Mouse (Mus musculus): ENCODE results near the gene Adgrf3. TPM values are rescaled to one million over a fixed set of nuclear protein-coding genes. Genes with fewer than 3 reads are reported as not detected.

Gene Adgrf3
- polyA plus RNA-seq, 1 experiment = not detected

DNA sequence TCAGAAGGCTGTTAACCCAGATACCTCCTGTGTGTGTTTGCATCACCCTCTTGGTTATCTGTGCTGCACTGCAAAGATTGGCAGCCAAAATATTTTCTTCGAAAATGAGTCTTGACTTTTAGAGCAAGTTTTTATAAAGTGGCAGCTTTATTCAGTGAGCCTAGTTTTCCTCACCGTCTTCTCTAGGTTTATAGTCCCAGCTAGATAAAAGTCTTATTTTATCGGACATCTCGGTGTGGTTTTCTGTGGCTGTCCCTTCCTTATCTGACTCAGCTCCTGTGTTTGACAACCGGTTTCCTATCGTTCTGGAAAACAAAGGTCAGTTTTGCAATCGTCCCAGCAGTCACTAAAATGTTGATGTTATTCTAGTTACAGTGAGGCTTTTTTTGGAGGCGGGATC lies 28.5 kb upstream of the Adgrf3 start:
- Histone ChIP-seq H3K27me3 (ENCODE audit: control insufficient read depth, insufficient read depth, low read length) (no peaks in the 10 kb centered on the region), H3K27ac (ENCODE audit: insufficient read depth, low read length) (no peak overlapping the region), H3K4me3 (replicated peaks; ENCODE audit: insufficient read depth, low read depth, low read length) (no peak overlapping the region), H3K4me1 (ENCODE audit: control insufficient read depth, insufficient read depth, low read length) (peaks cover 2% of the 10 kb centered on the region; the same call in 1 of the 2 replicates)
- 33% methylated on average over 8 of the region's 8 CpGs for WGBS
- DNase-seq = no peak
- no peak for TF ChIP-seq POLR2A (IDR thresholded peaks at IDR 0.05; ENCODE audit: borderline replicate concordance, insufficient read depth, low read length)
- TF ChIP-seq CTCF (IDR thresholded peaks at IDR 0.05; ENCODE audit: borderline replicate concordance, insufficient read depth, low read depth, low read length) = no peak

DNA sequence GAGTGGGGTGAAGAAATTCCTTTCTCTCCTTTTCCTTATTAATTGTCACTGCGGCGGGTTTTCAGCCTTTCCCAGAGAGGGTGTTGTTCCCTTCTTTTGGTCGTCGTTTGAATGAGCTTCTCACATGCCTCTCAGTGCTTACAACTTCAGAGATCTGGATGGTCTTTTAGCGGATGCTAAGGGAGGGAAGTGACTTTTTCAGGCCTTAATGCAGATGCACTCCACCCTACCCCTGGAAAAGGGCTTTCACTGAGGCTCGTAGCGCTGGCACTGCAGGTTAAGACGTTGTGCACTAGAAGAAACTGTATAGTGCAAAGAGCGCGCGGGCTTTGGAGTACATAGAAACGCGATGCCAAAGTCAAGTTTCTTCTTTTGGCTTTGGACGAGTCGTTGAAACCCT lies 27.5 kb upstream of the Adgrf3 start:
- peak in 1 of 2 experiments; percentile 26 for DNase-seq
- no peaks in the 10 kb centered on the region for H3K27me3 ChIP-seq (ENCODE audit: control insufficient read depth, insufficient read depth, low read length)
- WGBS = under 1% methylated on average over 15 of the region's 15 CpGs
- H3K4me1 ChIP-seq (ENCODE audit: control insufficient read depth, insufficient read depth, low read length) = peaks cover 2% of the 10 kb centered on the region; the same call in 1 of the 2 replicates
- H3K4me3 ChIP-seq (replicated peaks; ENCODE audit: insufficient read depth, low read depth, low read length) = peak overlapping the region; percentile 64
- peak overlapping the region; percentile 17; the same call in 1 of the 2 replicates for H3K27ac ChIP-seq (ENCODE audit: insufficient read depth, low read length)
- TF ChIP-seq POLR2A (IDR thresholded peaks at IDR 0.05; ENCODE audit: borderline replicate concordance, insufficient read depth, low read length) = no peak
- TF ChIP-seq CTCF (IDR thresholded peaks at IDR 0.05; ENCODE audit: borderline replicate concordance, insufficient read depth, low read depth, low read length) = no peak

DNA sequence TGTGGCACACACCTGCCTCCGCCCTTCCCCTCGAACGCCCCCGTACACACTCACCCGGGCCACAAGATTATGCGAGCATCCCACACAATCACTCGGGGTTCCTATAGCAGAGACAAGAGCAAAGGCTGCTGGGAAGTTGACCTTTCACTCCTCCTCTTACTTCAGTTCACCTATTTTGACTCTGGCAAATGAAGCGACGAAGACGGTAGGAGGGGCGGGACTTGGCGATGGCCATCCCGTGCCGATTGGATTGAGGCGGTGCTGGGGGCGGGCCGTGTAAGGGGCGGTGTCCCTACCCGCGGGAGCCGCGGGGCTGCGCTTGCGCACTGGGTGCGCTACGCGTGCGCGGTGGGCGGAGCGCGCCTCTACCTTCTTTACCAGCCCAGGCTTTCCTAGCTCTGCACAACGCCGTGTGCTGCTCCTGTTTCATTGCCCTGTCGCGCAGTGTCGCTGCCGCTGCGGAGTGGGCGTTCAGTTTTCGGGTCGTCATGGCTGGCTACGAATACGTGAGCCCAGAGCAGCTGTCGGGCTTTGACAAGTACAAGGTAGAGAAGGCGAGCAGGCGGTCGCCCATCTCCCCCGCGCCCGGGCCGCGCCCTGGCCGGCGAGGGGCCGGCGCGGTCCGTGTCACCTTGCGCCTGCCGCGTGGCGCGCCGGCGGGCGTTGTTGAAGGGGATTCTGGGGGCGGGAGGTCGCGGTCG lies 26.9 kb upstream of the Adgrf3 start, which contains the start of gene Selenoi:
Selenoi (plus strand) TSS at position 311 of the 701 bp plus-strand sequence.
- TF ChIP-seq CTCF (IDR thresholded peaks at IDR 0.05; ENCODE audit: borderline replicate concordance, insufficient read depth, low read depth, low read length) = no peak
- TF ChIP-seq POLR2A (IDR thresholded peaks at IDR 0.05; ENCODE audit: borderline replicate concordance, insufficient read depth, low read length) = peak; percentile 94
- WGBS = 2% methylated on average over 71 of the region's 71 CpGs

DNA sequence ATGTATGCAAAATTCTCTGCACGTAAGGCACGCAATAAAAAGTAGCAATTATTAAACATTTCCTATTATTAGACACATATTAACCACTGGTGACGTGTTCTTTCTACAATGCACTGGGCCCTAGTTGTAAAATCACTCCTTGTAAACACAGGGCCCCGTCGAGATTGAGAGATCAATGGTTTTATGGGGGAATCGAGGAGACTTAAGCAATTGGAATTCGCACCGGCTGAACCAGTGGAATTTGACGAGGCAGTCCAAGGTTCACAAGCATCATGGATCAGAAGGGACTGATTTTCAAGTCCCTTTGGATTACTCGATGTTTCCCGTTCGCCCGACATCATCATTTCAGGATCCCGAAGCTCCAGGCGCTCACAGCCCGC lies 26.4 kb upstream of the Adgrf3 start:
- DNase-seq = no peak
- peaks cover 2% of the 10 kb centered on the region; the same call in 1 of the 2 replicates for H3K4me1 ChIP-seq (ENCODE audit: control insufficient read depth, insufficient read depth, low read length)
- WGBS = 23% methylated on average over 16 of the region's 16 CpGs
- no peaks in the 10 kb centered on the region for H3K27me3 ChIP-seq (ENCODE audit: control insufficient read depth, insufficient read depth, low read length)
- peak overlapping the region; percentile 78 for H3K4me3 ChIP-seq (replicated peaks; ENCODE audit: insufficient read depth, low read depth, low read length)
- TF ChIP-seq POLR2A (IDR thresholded peaks at IDR 0.05; ENCODE audit: borderline replicate concordance, insufficient read depth, low read length) (no peak), CTCF (IDR thresholded peaks at IDR 0.05; ENCODE audit: borderline replicate concordance, insufficient read depth, low read depth, low read length) (no peak)
- peak overlapping the region; percentile 49 for H3K27ac ChIP-seq (ENCODE audit: insufficient read depth, low read length)

More for the DNA sequence above, 26.9 kb upstream of the Adgrf3 start, which contains the start of gene Selenoi:
- Histone ChIP-seq H3K27ac (ENCODE audit: insufficient read depth, low read length) (peak within 1 kb of the TSS; percentile 49), H3K4me3 (replicated peaks; ENCODE audit: insufficient read depth, low read depth, low read length) (peak within 1 kb of the TSS; percentile 78), H3K4me1 (ENCODE audit: control insufficient read depth, insufficient read depth, low read length) (peaks cover 2% of the 10 kb centered on the region; the same call in 1 of the 2 replicates), H3K27me3 (ENCODE audit: control insufficient read depth, insufficient read depth, low read length) (no peaks in the 10 kb centered on the region)
- DNase-seq = peak; percentile 100

GRCm38 (mm10) chr5:30230901-30231300 lies 25.4 kb upstream of the Adgrf3 start:
- H3K4me3 ChIP-seq (replicated peaks; ENCODE audit: insufficient read depth, low read depth, low read length) = no peak overlapping the region
- no peaks in the 10 kb centered on the region for H3K4me1 ChIP-seq (ENCODE audit: control insufficient read depth, insufficient read depth, low read length)
- no peak overlapping the region for H3K27ac ChIP-seq (ENCODE audit: insufficient read depth, low read length)
- peak; percentile 44 to 48 for DNase-seq
- H3K27me3 ChIP-seq (ENCODE audit: control insufficient read depth, insufficient read depth, low read length) = no peaks in the 10 kb centered on the region
- WGBS = 61% methylated on average over 4 of the region's 4 CpGs
- TF ChIP-seq POLR2A (IDR thresholded peaks at IDR 0.05; ENCODE audit: borderline replicate concordance, insufficient read depth, low read length) = no peak
- peak; percentile 72 for TF ChIP-seq CTCF (IDR thresholded peaks at IDR 0.05; ENCODE audit: borderline replicate concordance, insufficient read depth, low read depth, low read length)

GRCm38 (mm10) chr5:30222681-30223080 lies 17.2 kb upstream of the Adgrf3 start:
- TF ChIP-seq POLR2A (IDR thresholded peaks at IDR 0.05; ENCODE audit: borderline replicate concordance, insufficient read depth, low read length) = no peak
- TF ChIP-seq CTCF (IDR thresholded peaks at IDR 0.05; ENCODE audit: borderline replicate concordance, insufficient read depth, low read depth, low read length) = no peak
- 98% methylated on average over 8 of the region's 8 CpGs for WGBS
- no peak overlapping the region for H3K27ac ChIP-seq (ENCODE audit: insufficient read depth, low read length)
- H3K4me3 ChIP-seq (replicated peaks; ENCODE audit: insufficient read depth, low read depth, low read length) = no peak overlapping the region
- no peaks in the 10 kb centered on the region for H3K4me1 ChIP-seq (ENCODE audit: control insufficient read depth, insufficient read depth, low read length)
- no peak for DNase-seq
- H3K27me3 ChIP-seq (ENCODE audit: control insufficient read depth, insufficient read depth, low read length) = no peaks in the 10 kb centered on the region

DNA sequence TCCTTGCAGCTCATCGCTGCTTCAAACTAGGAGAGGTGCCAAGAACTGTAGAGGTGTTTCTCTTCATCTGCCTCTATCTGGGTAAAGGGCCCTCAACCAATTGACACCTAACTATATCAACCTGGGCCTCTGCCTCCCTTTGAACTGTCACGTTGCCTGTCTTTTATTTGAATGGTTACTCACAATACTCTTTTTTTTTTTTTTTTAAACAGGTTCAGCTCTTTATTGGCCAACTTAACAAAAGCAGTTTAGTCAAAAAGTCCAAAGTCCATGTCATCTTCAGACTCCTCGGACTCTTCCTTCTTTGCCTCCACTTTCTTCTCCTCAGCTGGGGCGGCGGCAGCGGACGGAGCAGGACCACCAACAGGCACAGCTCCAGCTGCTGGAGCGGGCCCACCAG lies 15.1 kb upstream of the Adgrf3 start:
- no peak for DNase-seq
- Histone ChIP-seq H3K4me3 (replicated peaks; ENCODE audit: insufficient read depth, low read depth, low read length) (no peak overlapping the region), H3K4me1 (ENCODE audit: control insufficient read depth, insufficient read depth, low read length) (no peaks in the 10 kb centered on the region), H3K27me3 (ENCODE audit: control insufficient read depth, insufficient read depth, low read length) (no peaks in the 10 kb centered on the region), H3K27ac (ENCODE audit: insufficient read depth, low read length) (no peak overlapping the region)
- TF ChIP-seq POLR2A (IDR thresholded peaks at IDR 0.05; ENCODE audit: borderline replicate concordance, insufficient read depth, low read length) (no peak), CTCF (IDR thresholded peaks at IDR 0.05; ENCODE audit: borderline replicate concordance, insufficient read depth, low read depth, low read length) (no peak)
- 80% methylated on average over 8 of the region's 8 CpGs for WGBS

DNA sequence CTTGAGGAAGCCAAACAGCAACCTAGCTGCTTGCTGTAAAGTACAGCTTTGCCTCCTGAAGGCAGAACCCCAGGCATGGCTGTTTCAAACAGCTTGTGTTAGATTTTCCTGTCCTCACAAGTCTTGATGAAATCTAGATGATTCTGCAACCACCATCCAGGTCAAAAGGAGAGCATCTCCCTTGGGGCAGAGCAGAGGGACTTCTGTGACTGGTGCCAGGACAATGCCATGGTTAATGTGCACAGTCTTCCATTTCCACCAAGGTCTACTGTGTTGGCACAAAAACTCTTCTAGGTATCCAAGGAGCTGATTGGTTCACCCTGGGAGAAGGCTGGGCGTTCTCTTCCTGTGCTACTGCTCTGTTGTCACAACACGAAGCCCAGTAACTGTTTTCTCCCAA lies 14.2 kb upstream of the Adgrf3 start:
- DNase-seq = no peak
- 81% methylated on average over 2 of the region's 2 CpGs for WGBS
- Histone ChIP-seq H3K4me1 (ENCODE audit: control insufficient read depth, insufficient read depth, low read length) (no peaks in the 10 kb centered on the region), H3K27ac (ENCODE audit: insufficient read depth, low read length) (no peak overlapping the region), H3K27me3 (ENCODE audit: control insufficient read depth, insufficient read depth, low read length) (no peaks in the 10 kb centered on the region), H3K4me3 (replicated peaks; ENCODE audit: insufficient read depth, low read depth, low read length) (no peak overlapping the region)
- TF ChIP-seq POLR2A (IDR thresholded peaks at IDR 0.05; ENCODE audit: borderline replicate concordance, insufficient read depth, low read length) (no peak), CTCF (IDR thresholded peaks at IDR 0.05; ENCODE audit: borderline replicate concordance, insufficient read depth, low read depth, low read length) (no peak)
